Mouse (Mus musculus): ENCODE measurements around the gene Serinc2.

DNA sequence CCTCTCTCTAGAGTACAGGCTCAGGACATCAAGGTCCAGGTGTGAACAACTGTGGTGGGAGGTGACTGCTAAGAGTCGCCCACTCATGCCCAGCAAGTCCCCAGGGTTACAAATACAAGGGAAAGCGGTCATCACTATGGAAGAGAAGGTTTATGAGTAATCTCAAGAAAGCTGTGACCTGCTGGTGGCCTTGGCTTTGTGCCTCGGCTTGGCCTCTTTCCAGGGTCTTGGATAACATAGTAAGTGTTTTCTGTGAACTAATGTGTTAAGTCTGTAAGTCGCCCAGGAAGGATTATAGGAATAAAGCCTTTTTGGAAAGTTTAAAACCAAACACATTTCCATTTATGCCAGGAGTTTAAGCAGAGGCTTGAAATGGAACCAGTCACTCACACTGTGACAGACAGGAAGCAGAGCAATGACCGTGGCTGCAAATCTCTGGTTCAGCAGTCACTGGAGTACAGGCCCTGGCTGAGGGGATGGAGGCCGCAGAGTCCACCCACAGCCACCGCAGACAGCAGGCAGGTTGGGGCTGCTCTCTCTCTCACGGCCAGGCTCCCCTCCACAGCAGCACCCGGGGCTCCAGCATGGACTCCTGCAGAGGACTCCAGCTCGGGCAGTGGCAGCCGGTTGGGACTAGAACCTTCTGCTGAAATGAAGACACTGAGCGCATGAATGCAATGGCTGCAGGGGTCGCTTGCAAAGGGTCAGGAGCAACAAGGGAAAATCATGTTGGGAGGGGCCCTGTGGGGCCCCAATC lies 36.9 kb upstream of the Serinc2 start:
- no peak for TF ChIP-seq CTCF (IDR thresholded peaks at IDR 0.05; ENCODE audit: extremely low read depth, insufficient read length, insufficient replicate concordance, low read depth, low read length)
- TF ChIP-seq POLR2A (IDR thresholded peaks at IDR 0.05; ENCODE audit: low read depth, low read length) = no peak

All from small intestine, adult 2 months (tissue).